In the genomic region with DNA sequence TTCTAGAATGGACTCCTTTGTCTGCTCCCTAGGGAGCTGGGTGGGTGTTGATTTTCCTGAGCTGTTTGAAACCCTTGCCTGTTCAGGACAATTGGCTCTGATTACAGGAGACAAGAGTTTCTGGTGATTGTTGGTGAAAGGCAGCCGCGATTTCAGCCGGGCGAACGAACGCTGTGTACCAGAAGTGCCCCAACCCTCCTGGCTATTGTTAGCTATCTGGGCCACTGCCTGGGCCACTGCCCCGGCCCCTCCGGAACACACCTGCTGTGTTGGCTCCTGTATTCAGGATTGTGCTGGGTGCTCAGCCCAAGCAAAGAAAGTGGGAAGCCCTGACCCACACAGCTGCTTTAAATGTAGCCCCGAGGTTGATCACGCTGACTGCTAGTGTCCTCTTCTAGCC, we compare ENCODE assay signal across 34 mouse cellular contexts. TPM values are rescaled to one million over a fixed set of nuclear protein-coding genes. Genes with fewer than 3 reads are reported as not detected.
DNase-seq lines count a peak whose midpoint lies in the region; ATAC-seq and TF ChIP-seq lines count a peak whose summit lies in the region.
"Had no signal": no experiment of that assay in that cellular context is flagged by ENCODE, and none has a peak within 500 bp of the region (broad histone marks: within the 10 kb centered on the region; RNA-seq: fewer than 3 reads in every experiment).

No protein-coding gene starts in this region.

- no peaks in the 10 kb centered on the region for H3K4me1 ChIP-seq in heart, embryonic 12.5 days (replicated peaks)
- H3K4me1 ChIP-seq in liver, embryonic 11.5 days (replicated peaks; ENCODE audit: control insufficient read depth, insufficient read depth, low read length) = no peaks in the 10 kb centered on the region
- H3K4me1 ChIP-seq in lung, postnatal 0 days (ENCODE audit: insufficient read depth, low read depth, low read length) = no peaks in the 10 kb centered on the region
- H3K4me1 ChIP-seq: embryonic facial prominence, embryonic 13.5 days; hindbrain, embryonic 15.5 days; limb, embryonic 12.5 days; stomach, embryonic 15.5 days had no signal

- TF ChIP-seq EP300 in lung, postnatal 0 days (IDR thresholded peaks at IDR 0.05) = no peak

- H3K27me3 ChIP-seq in heart, embryonic 12.5 days (replicated peaks) = no peaks in the 10 kb centered on the region
- no peaks in the 10 kb centered on the region for H3K27me3 ChIP-seq in liver, embryonic 11.5 days (replicated peaks; ENCODE audit: control insufficient read depth, insufficient read depth, low read length)
- H3K27me3 ChIP-seq in lung, postnatal 0 days (replicated peaks; ENCODE audit: insufficient read depth, low read length) = no peaks in the 10 kb centered on the region
- H3K27me3 ChIP-seq: embryonic facial prominence, embryonic 13.5 days; forebrain, embryonic 15.5 days; hindbrain, embryonic 15.5 days; limb, embryonic 12.5 days; lung, embryonic 15.5 days; Patski; stomach, embryonic 15.5 days had no signal

- H3K4me3 ChIP-seq in heart, embryonic 12.5 days = no peak overlapping the region
- H3K4me3 ChIP-seq in liver, embryonic 11.5 days (ENCODE audit: low read depth, low read length) = no peak overlapping the region
- H3K4me3 ChIP-seq in lung, postnatal 0 days (ENCODE audit: low read depth, low read length) = no peak overlapping the region
- H3K4me3 ChIP-seq: embryonic facial prominence, embryonic 13.5 days; forebrain, embryonic 10.5 days; forebrain, embryonic 15.5 days; hindbrain, embryonic 10.5 days; hindbrain, embryonic 15.5 days; layer of hippocampus, adult 2 months; left cerebral cortex, adult 2 months; limb, embryonic 12.5 days; lung, embryonic 15.5 days; stomach, embryonic 15.5 days had no signal

- intact Hi-C loops in heart, postnatal 14 days (cut with DNase I) = no loop called here

- 60% methylated on average over 10 of the region's 10 CpGs for WGBS in heart, embryonic 12.5 days
- WGBS in liver, embryonic 11.5 days = 89% methylated on average over 10 of the region's 10 CpGs
- 83% methylated on average over 10 of the region's 10 CpGs for WGBS in lung, postnatal 0 days

- no peak overlapping the region for H3K27ac ChIP-seq in heart, embryonic 12.5 days (ENCODE audit: poor library complexity, severe bottlenecking)
- H3K27ac ChIP-seq in liver, embryonic 11.5 days (ENCODE audit: low read depth, low read length) = no peak overlapping the region
- no peak overlapping the region for H3K27ac ChIP-seq in lung, postnatal 0 days (ENCODE audit: low read length)
- H3K27ac ChIP-seq: embryonic facial prominence, embryonic 13.5 days; forebrain, embryonic 10.5 days; forebrain, embryonic 15.5 days; hindbrain, embryonic 10.5 days; hindbrain, embryonic 15.5 days; layer of hippocampus, adult 2 months; left cerebral cortex, adult 2 months; limb, embryonic 12.5 days; lung, embryonic 15.5 days; stomach, embryonic 15.5 days had no signal

- no peaks in the 10 kb centered on the region; the same call in 1 of the 2 replicates for H3K9me3 ChIP-seq in heart, embryonic 12.5 days (replicated peaks)
- H3K9me3 ChIP-seq in liver, embryonic 11.5 days (ENCODE audit: control insufficient read depth, low read length) = no peaks in the 10 kb centered on the region
- no peaks in the 10 kb centered on the region for H3K9me3 ChIP-seq in lung, postnatal 0 days (ENCODE audit: low read length)
- H3K9me3 ChIP-seq: embryonic facial prominence, embryonic 13.5 days; forebrain, embryonic 10.5 days; forebrain, embryonic 15.5 days; hindbrain, embryonic 10.5 days; hindbrain, embryonic 15.5 days; limb, embryonic 12.5 days; lung, embryonic 15.5 days; stomach, embryonic 15.5 days had no signal

- H3K4me2 ChIP-seq in heart, embryonic 12.5 days = no peak overlapping the region
- no peak overlapping the region for H3K4me2 ChIP-seq in liver, embryonic 11.5 days
- no peak overlapping the region for H3K4me2 ChIP-seq in lung, postnatal 0 days (replicated peaks; ENCODE audit: low read depth, low read length)
- H3K4me2 ChIP-seq: embryonic facial prominence, embryonic 13.5 days; forebrain, embryonic 15.5 days; hindbrain, embryonic 15.5 days; limb, embryonic 12.5 days; lung, embryonic 15.5 days; midbrain, embryonic 11.5 days; stomach, embryonic 15.5 days had no signal

- peak; percentile 15 for DNase-seq in gastrocnemius, postnatal 25 days
- DNase-seq in gastrocnemius, postnatal 4 days (ENCODE audit: low spot score in 2 of 2) = no peak
- peak; percentile 32 to 42 for DNase-seq in heart, adult 9 months (ENCODE audit: low spot score in 2 of 2)
- peak; percentile 25 for DNase-seq in heart, postnatal 14 days
- no peak for DNase-seq in liver, embryonic 11.5 days (ENCODE audit: low spot score)
- no peak for DNase-seq in lung, postnatal 0 days (ENCODE audit: low spot score)
- DNase-seq: adrenal gland, postnatal 14 days; cerebellum, adult 18-20 months; cerebellum, postnatal 10 days; kidney, adult 18-20 months; kidney, postnatal 36 days; lung, postnatal 36 days; right cerebral cortex, postnatal 14 days had no signal

- H3K36me3 ChIP-seq in heart, embryonic 12.5 days = no peaks in the 10 kb centered on the region
- H3K36me3 ChIP-seq in liver, embryonic 11.5 days (ENCODE audit: control insufficient read depth, insufficient read depth, low read length) = no peaks in the 10 kb centered on the region
- no peaks in the 10 kb centered on the region for H3K36me3 ChIP-seq in lung, postnatal 0 days (ENCODE audit: insufficient read depth, low read length)
- H3K36me3 ChIP-seq: embryonic facial prominence, embryonic 13.5 days; forebrain, embryonic 10.5 days; forebrain, embryonic 15.5 days; hindbrain, embryonic 10.5 days; hindbrain, embryonic 15.5 days; limb, embryonic 12.5 days; lung, embryonic 15.5 days; stomach, embryonic 15.5 days had no signal

- no peak for TF ChIP-seq CTCF in lung, postnatal 0 days (IDR thresholded peaks at IDR 0.05)

- no peak for ATAC-seq in heart, embryonic 12.5 days (ENCODE audit: insufficient number of reproducible peaks, low FRiP score)
- ATAC-seq in liver, embryonic 11.5 days (replicated peaks; ENCODE audit: low FRiP score) = no peak
- ATAC-seq in CD4-positive, CD25-positive, alpha-beta regulatory T cell, adult 4 months = no peak
- ATAC-seq in lung, postnatal 0 days = no peak
- ATAC-seq: forebrain, embryonic 15.5 days; inflammation-experienced regulatory T-cells, adult 6 months; midbrain, embryonic 16.5 days; Patski had no signal

- no peak overlapping the region for H3K9ac ChIP-seq in heart, embryonic 12.5 days
- H3K9ac ChIP-seq in liver, embryonic 11.5 days (ENCODE audit: low read depth, low read length) = no peak overlapping the region
- H3K9ac ChIP-seq in lung, postnatal 0 days (replicated peaks; ENCODE audit: low read depth) = no peak overlapping the region
- H3K9ac ChIP-seq: embryonic facial prominence, embryonic 13.5 days; forebrain, embryonic 15.5 days; hindbrain, embryonic 15.5 days; limb, embryonic 12.5 days; lung, embryonic 15.5 days; stomach, embryonic 15.5 days had no signal

RNA-seq across cellular contexts. Expression of a gene that starts 24.2 kb away (rescaled TPM):
- 100 to 1,000 TPM; 239 to 253 TPM for total RNA-seq in gastrocnemius, postnatal 25 days (2021)
- total RNA-seq in gastrocnemius, postnatal 4 days (2021) = 100 to 1,000 TPM; 208 to 218 TPM
- 6.3 and 7.2 TPM in 2 replicates for polyA plus RNA-seq in heart, embryonic 12.5 days (2016; fragmentation: Nextera tagmentation; extraction: Ambion mirVana)
- total RNA-seq in heart, postnatal 14 days (2021) = 10 to 100 TPM; 82.5 to 90.9 TPM
- 0.16 and 0.30 TPM in 2 replicates for polyA plus RNA-seq in liver, embryonic 11.5 days (2014; fragmentation: Nextera tagmentation; extraction: Ambion mirVana)
- not detected for polyA plus RNA-seq in CD4-positive, CD25-positive, alpha-beta regulatory T cell, adult 4 months (2017; shearing (Covaris generic))
- polyA plus RNA-seq in lung, postnatal 0 days (2015; fragmentation: Nextera tagmentation; extraction: Ambion mirVana) = 0.16 and 0.18 TPM in 2 replicates
- total RNA-seq: common myeloid progenitor, adult 5-6 weeks; granulocyte monocyte progenitor cell, adult 5-6 weeks; megakaryocyte, adult 5-6 weeks; MEL had no signal
- polyA plus RNA-seq: inflammation-experienced regulatory T-cells, adult 6 months; liver, adult 2 months; Patski had no signal

Comparison
In these comparisons a context has a peak if more than half of its experiments do, and no peak if none do; other contexts are left out.
1. DNase-seq: peak in gastrocnemius, postnatal 25 days (single experiment), heart, adult 9 months (2 of 2) and heart, postnatal 14 days (2 of 2); none in gastrocnemius, postnatal 4 days (0 of 2), liver, embryonic 11.5 days (single experiment) and lung, postnatal 0 days (single experiment).